Mouse (Mus musculus) heart, embryonic 11.5 days (tissue): Measurements from ENCODE around the gene Vkorc1. TPM values are rescaled to one million over a fixed set of nuclear protein-coding genes. Genes with fewer than 3 reads are reported as not detected.

Source experiments
- ATAC-seq: fragments of 200-750 bp; cut with Nextera tagmentation; replicated peaks from 2 replicates; pipeline ENCODE4 v1.8.0; 2017; ENCODE audit warnings: moderate library complexity; ENCODE audit not compliant: insufficient number of reproducible peaks, low FRiP score, low TSS enrichment
- H3K27ac ChIP-seq: fragments of 300-500 bp; sonication (generic); 2 replicates; pipeline ENCODE4 v1.5.1; 2014; ENCODE audit warnings: mild to moderate bottlenecking, low read depth, low read length
- H3K27me3 ChIP-seq: fragments of 300-500 bp; sonication (generic); 2 replicates; pipeline ENCODE4 v1.6.1; 2014; ENCODE audit warnings: mild to moderate bottlenecking, low read length, mixed read lengths; ENCODE audit not compliant: control insufficient read depth, insufficient read depth
- H3K36me3 ChIP-seq: fragments of 300-500 bp; sonication (generic); 2 replicates; pipeline ENCODE4 v1.6.1; 2014; ENCODE audit warnings: mild to moderate bottlenecking, low read length, moderate library complexity, mixed read lengths; ENCODE audit not compliant: control insufficient read depth, insufficient read depth
- H3K4me1 ChIP-seq: fragments of 300-500 bp; sonication (generic); 2 replicates; pipeline ENCODE4 v1.6.1; 2014; ENCODE audit warnings: low read length; ENCODE audit not compliant: control insufficient read depth, insufficient read depth
- H3K4me2 ChIP-seq: fragments of 300-500 bp; sonication (generic); 2 replicates; pipeline ENCODE4 v1.6.1; 2014; ENCODE audit warnings: mild to moderate bottlenecking, moderate library complexity
- H3K4me3 ChIP-seq: fragments of 300-500 bp; sonication (generic); 2 replicates; pipeline ENCODE4 v1.5.1; 2014; ENCODE audit warnings: low read depth, low read length
- H3K9ac ChIP-seq: fragments of 300-500 bp; sonication (generic); 2 replicates; pipeline ENCODE4 v1.6.1; 2014; ENCODE audit warnings: mild to moderate bottlenecking, low read depth, low read length, moderate library complexity
- H3K9me3 ChIP-seq: fragments of 300-500 bp; sonication (generic); replicated peaks from 2 replicates; pipeline ENCODE4 v1.6.1; 2016; ENCODE audit warnings: low read length; ENCODE audit not compliant: control insufficient read depth
- WGBS: fragments of 180-500 bp; shearing (Covaris S2); extraction: QIAGEN DNeasy Blood & Tissue Kit; methylation state at CpG from one replicate; pipeline ENCODE4 v1.1.7; 2014; ENCODE audit not compliant: insufficient replicate concordance; 5-methylcytosine and 5-hydroxymethylcytosine counted together
- polyA plus RNA-seq: library from polyadenylated mRNA; unstranded; fragments of >200 nt; fragmentation: Nextera tagmentation; extraction: Ambion mirVana; gene quantifications from 2 replicates; pipeline ENCODE4 v1.2.1, GENCODE M21; 2014

Vkorc1 gene
- polyA plus RNA-seq, 1 experiment from 2014 or later = 98.7 TPM

- Histone ChIP-seq H3K4me2 (no peak overlapping the region), H3K27me3 (no peaks in the 10 kb centered on the region), H3K27ac (no peak overlapping the region), H3K9ac (no peak overlapping the region), H3K9me3 (no peaks in the 10 kb centered on the region), H3K4me1 (no peaks in the 10 kb centered on the region), H3K36me3 (peaks cover 24% of the 10 kb centered on the region), H3K4me3 (no peak overlapping the region)
- ATAC-seq = no peak
- WGBS = 91% methylated on average over 12 of the region's 12 CpGs
Measured at GRCm38 (mm10) chr7:127866434-127866833, 29.0 kb downstream of the Vkorc1 start.

GRCm38 (mm10) chr7:127858258-127858657, 37.2 kb downstream of the Vkorc1 start:
- 81% methylated on average over 6 of the region's 6 CpGs for WGBS
- Histone ChIP-seq H3K27ac (no peak overlapping the region), H3K36me3 (no peaks in the 10 kb centered on the region), H3K9ac (no peak overlapping the region), H3K27me3 (no peaks in the 10 kb centered on the region), H3K9me3 (no peaks in the 10 kb centered on the region), H3K4me2 (no peak overlapping the region), H3K4me1 (no peaks in the 10 kb centered on the region), H3K4me3 (no peak overlapping the region)
- ATAC-seq = no peak

- H3K36me3 ChIP-seq = peaks cover 6% of the 10 kb centered on the region
- no peak overlapping the region for H3K4me3 ChIP-seq
- no peaks in the 10 kb centered on the region for H3K9me3 ChIP-seq
- H3K27ac ChIP-seq = no peak overlapping the region
- WGBS = 64% methylated on average over 5 of the region's 5 CpGs
- H3K4me1 ChIP-seq = no peaks in the 10 kb centered on the region; the same call in 1 of the 2 replicates
- ATAC-seq = no peak
- H3K27me3 ChIP-seq = no peaks in the 10 kb centered on the region
- H3K4me2 ChIP-seq = no peak overlapping the region
- no peak overlapping the region for H3K9ac ChIP-seq
Measured at GRCm38 (mm10) chr7:127850906-127851305, 44.5 kb downstream of the Vkorc1 start.

GRCm38 (mm10) chr7:127849973-127850875, 45.2 kb downstream of the Vkorc1 start:
- H3K9ac ChIP-seq = no peak overlapping the region

More at GRCm38 (mm10) chr7:127849973-127850875, 45.2 kb downstream of the Vkorc1 start:
- no peak for ATAC-seq
- Histone ChIP-seq H3K27ac (no peak overlapping the region), H3K4me2 (no peak overlapping the region), H3K9me3 (no peaks in the 10 kb centered on the region), H3K36me3 (peaks cover 6% of the 10 kb centered on the region), H3K4me1 (no peaks in the 10 kb centered on the region; the same call in 1 of the 2 replicates), H3K4me3 (no peak overlapping the region), H3K27me3 (no peaks in the 10 kb centered on the region)
- 71% methylated on average over 6 of the region's 6 CpGs for WGBS

Other genes with a start within 250 kb of the Vkorc1 start
- 32.5 and 34.4 TPM in 2 replicates for gene Bcl7c, start 186.7 kb downstream of the Vkorc1 start, polyA plus RNA-seq
- 4.7 and 4.9 TPM in 2 replicates for gene Ctf1, start 182.9 kb downstream of the Vkorc1 start, polyA plus RNA-seq
- gene Ctf2, start 163.5 kb downstream of the Vkorc1 start, polyA plus RNA-seq = 0.32 TPM in 1 of 2 replicates, not detected in the other
- 2.5 and 3.3 TPM in 2 replicates for gene Fbxl19, start 151.1 kb downstream of the Vkorc1 start, polyA plus RNA-seq
- gene Orai3, start 125.8 kb downstream of the Vkorc1 start, polyA plus RNA-seq = 13.3 and 14.5 TPM in 2 replicates
- gene Setd1a, start 118.9 kb downstream of the Vkorc1 start, polyA plus RNA-seq = 16.9 and 20.8 TPM in 2 replicates
- 0.46 TPM in 1 of 2 replicates, not detected in the other for gene Gm49388, start 110.0 kb downstream of the Vkorc1 start, polyA plus RNA-seq
- gene Hsd3b7, start 95.0 kb downstream of the Vkorc1 start, polyA plus RNA-seq = 18.1 and 23.5 TPM in 2 replicates
- 20.5 and 22.8 TPM in 2 replicates for gene Stx4a, start 71.3 kb downstream of the Vkorc1 start, polyA plus RNA-seq
- 1.4 and 1.8 TPM in 2 replicates for gene Stx1b, start 71.1 kb downstream of the Vkorc1 start, polyA plus RNA-seq
- gene Zfp646, start 19.4 kb downstream of the Vkorc1 start, polyA plus RNA-seq = 10.1 and 12.0 TPM in 2 replicates
- 10.1 and 11.5 TPM in 2 replicates for gene Zfp668, start 18.8 kb downstream of the Vkorc1 start, polyA plus RNA-seq
- gene Prss53, start 4.6 kb downstream of the Vkorc1 start, polyA plus RNA-seq = 0.90 and 2.0 TPM in 2 replicates
- not detected in 2 replicates for gene Gm21974, start 163 bp downstream of the Vkorc1 start, polyA plus RNA-seq
- gene Bckdk, start 8.5 kb upstream of the Vkorc1 start, polyA plus RNA-seq = 166 and 174 TPM in 2 replicates
- 30.7 and 32.6 TPM in 2 replicates for gene Kat8, start 16.9 kb upstream of the Vkorc1 start, polyA plus RNA-seq
- 0.94 and 0.96 TPM in 2 replicates for gene Prss8, start 34.5 kb upstream of the Vkorc1 start, polyA plus RNA-seq
- gene Prss36, start 51.1 kb upstream of the Vkorc1 start, polyA plus RNA-seq = 10.3 and 10.6 TPM in 2 replicates
- gene Fus, start 71.8 kb upstream of the Vkorc1 start, polyA plus RNA-seq = 33.2 and 40.3 TPM in 2 replicates
- gene Pycard, start 98.2 kb upstream of the Vkorc1 start, polyA plus RNA-seq = 35.6 and 37.8 TPM in 2 replicates
- gene Trim72, start 108.3 kb upstream of the Vkorc1 start, polyA plus RNA-seq = 0.30 and 0.69 TPM in 2 replicates
- gene Itgam, start 167.0 kb upstream of the Vkorc1 start, polyA plus RNA-seq = 0.29 and 0.34 TPM in 2 replicates
- gene Gm49368, start 167.1 kb upstream of the Vkorc1 start, polyA plus RNA-seq = not detected in 2 replicates
- 0.06 and 0.11 TPM in 2 replicates for gene Itgax, start 233.9 kb upstream of the Vkorc1 start, polyA plus RNA-seq